Mouse (Mus musculus) stomach, postnatal 0 days (tissue): ENCODE measurements around the gene Slc22a29.
"Not testable (repeated sequence)": the region's sequence is repeated elsewhere in the genome, so short reads cannot be mapped to it uniquely, and the experiment has no call there.

Experiments used
- CTCF ChIP-seq: IDR thresholded peaks from 2 replicates; pipeline ENCODE4 v1.5.1; 2016; ENCODE audit warnings: antibody characterized with exemption, low read depth, mild to moderate bottlenecking, moderate library complexity
- EP300 ChIP-seq: optimal IDR thresholded peaks from 2 replicates; pipeline ENCODE3; 2016; ENCODE audit warnings: antibody characterized with exemption

DNA sequence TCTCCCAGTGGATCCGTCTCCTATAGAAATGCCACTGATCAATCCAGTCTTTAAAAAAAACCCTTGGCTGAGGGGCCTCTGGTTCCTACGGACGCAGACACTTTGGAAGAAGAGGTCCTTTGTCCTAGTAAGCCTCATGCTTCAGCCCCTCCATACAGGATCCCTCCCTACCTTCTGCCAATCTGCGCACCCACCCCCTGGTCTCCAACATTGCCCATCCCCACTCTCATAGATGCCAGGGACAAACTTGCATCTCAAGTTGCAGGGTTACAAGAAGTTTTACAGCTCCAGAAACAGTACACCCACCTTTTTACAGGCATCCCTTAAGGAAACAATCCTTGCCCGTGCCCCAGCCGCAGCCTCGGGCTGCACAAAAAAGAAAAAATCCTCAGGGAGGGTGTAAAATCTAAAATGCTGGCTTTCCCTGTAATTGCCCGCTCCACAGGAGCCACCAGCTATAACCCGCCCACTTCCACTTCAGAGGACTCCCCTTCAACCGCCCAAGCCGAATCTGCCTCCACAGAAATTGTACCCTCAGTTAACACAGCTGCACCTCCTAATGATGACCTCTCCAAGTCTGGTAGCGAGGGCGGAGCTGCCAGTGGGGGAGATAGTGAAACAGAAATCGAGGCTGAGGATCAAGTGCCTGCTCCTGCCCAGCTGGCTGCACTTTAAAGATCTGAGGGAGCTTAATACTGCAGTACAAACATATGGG lies 84.4 kb downstream of the Slc22a29 start:
- TF ChIP-seq CTCF, EP300: not testable (repeated sequence)
